Mouse (Mus musculus): Measurements from ENCODE around the gene Pml. TPM values are rescaled to one million over a fixed set of nuclear protein-coding genes. Genes with fewer than 3 reads are reported as not detected.
A peak's percentile ranks its signal among the peaks of the same experiment; 100 is the strongest.
"Not testable (repeated sequence)": the region's sequence is repeated elsewhere in the genome, so short reads cannot be mapped to it uniquely, and the experiment has no call there.

Pml gene
- polyA plus RNA-seq, 1 experiment = 28.7 TPM

DNA sequence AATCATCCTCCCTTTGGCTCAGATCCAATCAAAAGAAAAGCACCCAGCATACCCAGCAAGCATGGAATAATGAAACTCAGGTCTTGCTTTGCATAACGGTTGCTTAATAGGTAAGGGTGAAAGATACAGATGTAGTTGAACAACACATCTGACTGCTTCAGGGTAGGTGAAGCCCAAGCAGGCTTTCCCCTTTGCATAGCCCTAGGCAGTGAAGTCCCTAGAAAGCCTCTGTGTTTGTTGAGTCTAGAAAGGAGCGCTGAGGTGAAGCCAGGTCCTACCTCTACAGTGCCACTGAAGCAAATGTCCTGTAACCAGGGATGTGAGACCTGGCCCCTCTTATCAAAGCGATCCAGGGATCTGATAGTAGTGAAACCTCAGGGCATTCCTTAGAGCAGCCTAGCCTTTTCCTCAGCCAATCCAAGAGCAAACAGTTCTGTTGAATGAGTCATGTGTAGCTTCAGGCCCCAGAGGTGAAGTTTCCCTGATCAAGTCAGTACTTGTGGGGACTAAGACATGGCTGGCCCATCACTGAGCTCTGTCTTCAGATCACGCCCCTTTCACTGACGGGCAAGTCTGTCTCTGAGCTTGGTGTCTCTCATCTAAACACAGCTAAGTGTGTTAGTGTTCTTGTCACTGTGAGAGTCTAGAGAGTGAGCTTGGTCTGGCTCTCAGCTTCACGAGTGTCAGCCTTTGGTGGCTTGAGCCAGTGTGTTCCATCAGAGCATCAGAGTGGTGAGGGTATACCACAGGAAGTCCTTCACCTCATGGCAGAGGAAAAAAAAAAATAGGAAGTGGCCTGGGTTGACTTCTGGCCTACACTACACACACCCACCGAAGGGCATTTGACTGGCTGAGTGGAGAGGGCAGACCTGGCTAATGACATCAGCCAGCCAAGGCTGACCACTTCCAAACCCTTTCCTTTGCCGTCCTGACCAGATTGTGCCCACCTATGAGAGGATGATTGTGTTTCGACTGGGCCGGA, 6.4 kb upstream of the Pml start:
- H3K9me3 ChIP-seq = no peaks in the 10 kb centered on the region
- peaks cover 45% of the 10 kb centered on the region for H3K36me3 ChIP-seq (replicated peaks; ENCODE audit: low read length)
- H3K27me3 ChIP-seq (replicated peaks) = peaks cover 4% of the 10 kb centered on the region
- TF ChIP-seq GATA1 (IDR thresholded peaks at IDR 0.05; ENCODE audit: borderline replicate concordance, low read length) = no peak
- no peak for TF ChIP-seq FLI1 (IDR thresholded peaks at IDR 0.05; ENCODE audit: low read length)
- H3K4me3 ChIP-seq (replicated peaks) = no peak overlapping the region
- peaks cover 51% of the 10 kb centered on the region for H3K4me1 ChIP-seq

DNA sequence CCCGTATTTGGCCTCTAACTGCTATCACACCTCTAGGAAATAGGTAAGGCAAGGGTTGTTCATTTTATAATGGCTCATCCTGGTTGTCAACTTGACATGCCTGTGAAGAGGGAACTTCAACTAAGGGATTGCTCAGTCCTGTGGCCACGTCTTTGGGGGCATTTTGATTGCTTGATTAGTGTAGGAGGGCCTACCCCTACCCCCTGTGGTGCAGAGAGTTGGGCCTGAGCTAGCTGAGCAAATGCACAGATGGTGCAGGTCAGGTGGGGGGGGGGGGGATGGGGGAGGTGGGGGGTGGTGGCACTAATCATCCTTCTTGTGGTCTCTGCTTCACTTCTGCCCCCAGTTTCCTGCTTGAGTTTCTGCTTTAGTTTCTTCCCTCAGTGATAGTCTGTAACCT, 5.5 kb upstream of the Pml start:
- Histone ChIP-seq H3K9me3 (no peaks in the 10 kb centered on the region), H3K27me3 (replicated peaks) (peaks cover 3% of the 10 kb centered on the region), H3K4me1 (peaks cover 59% of the 10 kb centered on the region), H3K36me3 (replicated peaks; ENCODE audit: low read length) (peaks cover 38% of the 10 kb centered on the region), H3K4me3 (replicated peaks) (no peak overlapping the region)
- no peak for TF ChIP-seq FLI1 (IDR thresholded peaks at IDR 0.05; ENCODE audit: low read length)
- no peak for TF ChIP-seq GATA1 (IDR thresholded peaks at IDR 0.05; ENCODE audit: borderline replicate concordance, low read length)

DNA sequence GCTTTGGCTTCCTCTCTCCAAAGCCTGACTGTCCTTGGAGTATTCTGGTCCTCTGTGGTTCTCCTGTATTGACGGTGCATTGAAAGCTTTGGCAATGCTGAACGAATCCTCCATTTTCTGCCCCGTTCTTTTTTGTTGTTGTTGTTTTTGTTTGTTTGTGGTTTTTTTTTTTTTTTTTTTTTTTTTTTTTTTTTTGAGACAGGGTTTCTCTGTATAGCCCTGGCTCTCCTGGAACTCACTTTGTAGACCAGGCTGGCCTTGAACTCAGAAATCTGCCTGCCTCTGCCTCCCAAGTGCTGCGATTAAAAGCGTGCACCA, 4.2 kb upstream of the Pml start:
- not testable (repeated sequence) for H3K9me3 ChIP-seq; H3K27me3 ChIP-seq (replicated peaks)
- Histone ChIP-seq H3K4me3 (replicated peaks) (peak overlapping the region; percentile 92), H3K4me1 (peaks cover 64% of the 10 kb centered on the region), H3K36me3 (replicated peaks; ENCODE audit: low read length) (peaks cover 28% of the 10 kb centered on the region)

DNA sequence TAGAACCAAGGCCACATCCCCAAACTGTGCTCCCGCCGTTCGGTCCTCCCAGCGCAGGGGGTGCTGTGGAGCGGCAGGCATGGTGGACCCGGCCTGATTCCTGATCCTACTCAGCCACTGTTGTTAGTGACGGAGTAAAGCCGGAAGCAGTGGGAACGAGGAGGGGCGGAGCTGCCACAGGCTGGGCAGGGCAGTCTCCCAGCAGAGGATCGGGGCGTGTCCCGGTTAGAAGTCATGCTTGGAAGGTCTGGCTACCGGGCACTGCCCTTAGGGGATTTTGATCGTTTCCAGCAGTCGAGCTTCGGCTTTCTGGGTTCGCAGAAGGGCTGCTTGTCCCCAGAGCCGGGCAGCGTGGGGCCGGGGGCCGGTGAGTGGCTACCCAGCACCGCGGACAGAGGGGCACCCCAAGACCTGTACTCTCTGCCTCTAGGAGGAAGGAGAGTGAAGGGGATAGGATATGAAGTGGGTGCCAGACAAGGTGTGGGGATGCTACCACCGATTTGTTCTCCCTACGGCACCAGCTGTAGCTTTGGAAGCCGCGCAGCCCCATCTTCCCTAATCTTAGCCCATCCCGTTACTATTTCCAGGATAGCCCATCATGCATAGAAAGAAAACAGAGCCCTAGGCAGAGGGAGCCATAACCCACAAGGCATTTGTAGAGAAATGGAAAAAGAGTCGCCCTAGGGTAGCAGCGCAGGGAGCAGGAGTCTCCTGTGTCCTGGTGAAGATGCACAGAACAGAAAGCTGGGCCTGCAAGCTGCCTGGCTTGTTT, 3.6 kb upstream of the Pml start, which contains the start of gene Stoml1:
Gene Stoml1 (plus strand): TSS at position 132 of the 772 bp plus-strand sequence.
- TF ChIP-seq FLI1 (IDR thresholded peaks at IDR 0.05; ENCODE audit: low read length) (no peak), GATA1 (IDR thresholded peaks at IDR 0.05; ENCODE audit: borderline replicate concordance, low read length) (no peak)
- Histone ChIP-seq H3K4me1 (peaks cover 70% of the 10 kb centered on the region), H3K36me3 (replicated peaks; ENCODE audit: low read length) (peaks cover 23% of the 10 kb centered on the region)

DNA sequence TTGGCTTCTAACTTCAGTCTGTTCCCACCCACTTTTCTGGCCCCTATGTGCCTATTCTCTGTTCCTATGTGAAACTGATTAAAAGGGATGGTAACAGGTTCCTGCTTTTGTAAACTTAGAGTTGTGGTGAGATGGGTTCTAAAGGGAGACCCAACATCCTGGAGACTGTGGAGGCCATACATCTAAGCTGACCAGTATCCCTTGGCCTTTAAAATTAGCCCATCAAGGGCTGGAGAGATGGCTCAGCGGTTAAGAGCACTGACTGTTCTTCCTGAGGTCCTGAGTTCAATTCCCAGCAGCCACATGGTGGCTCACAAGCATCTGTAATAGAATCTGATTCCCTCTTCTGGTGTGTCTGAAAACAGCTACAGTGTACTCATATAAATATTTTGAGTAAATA, 1.1 kb upstream of the Pml start:
- not testable (repeated sequence) for H3K9me3 ChIP-seq; H3K36me3 ChIP-seq (replicated peaks; ENCODE audit: low read length); H3K4me3 ChIP-seq (replicated peaks); H3K27me3 ChIP-seq (replicated peaks)
- H3K4me1 ChIP-seq = peaks cover 81% of the 10 kb centered on the region

More for the DNA sequence above, 3.6 kb upstream of the Pml start, which contains the start of gene Stoml1:
- H3K27me3 ChIP-seq (replicated peaks) = no peaks in the 10 kb centered on the region
- H3K9me3 ChIP-seq = no peaks in the 10 kb centered on the region
- peak within 1 kb of the TSS; percentile 92 for H3K4me3 ChIP-seq (replicated peaks)

DNA sequence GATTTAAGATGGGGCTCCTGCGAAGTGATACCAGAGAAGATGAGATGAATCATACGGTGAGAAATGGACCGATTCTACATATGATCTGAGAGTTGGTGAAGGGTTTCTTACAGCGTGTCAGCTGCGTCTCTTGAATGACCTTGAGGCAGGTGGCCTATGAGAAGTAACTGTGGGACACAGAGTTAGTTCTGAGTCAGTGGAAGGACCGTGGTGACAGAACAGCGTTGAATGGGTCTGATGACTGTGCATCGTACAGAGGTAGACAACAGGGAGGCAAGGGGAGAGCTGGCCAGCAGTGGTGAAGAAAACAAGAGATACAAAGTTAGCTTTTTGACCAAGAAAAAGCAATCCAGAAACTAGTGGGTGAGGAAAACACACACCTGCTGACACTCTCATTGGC, 736 bp upstream of the Pml start:
- H3K9me3 ChIP-seq = no peaks in the 10 kb centered on the region
- H3K27me3 ChIP-seq (replicated peaks) = no peaks in the 10 kb centered on the region
- peaks cover 9% of the 10 kb centered on the region for H3K36me3 ChIP-seq (replicated peaks; ENCODE audit: low read length)
- H3K4me1 ChIP-seq = peaks cover 78% of the 10 kb centered on the region
- H3K4me3 ChIP-seq (replicated peaks) = peak overlapping the region; percentile 94
- no peak for TF ChIP-seq GATA1 (IDR thresholded peaks at IDR 0.05; ENCODE audit: borderline replicate concordance, low read length)
- TF ChIP-seq FLI1 (IDR thresholded peaks at IDR 0.05; ENCODE audit: low read length) = no peak

DNA sequence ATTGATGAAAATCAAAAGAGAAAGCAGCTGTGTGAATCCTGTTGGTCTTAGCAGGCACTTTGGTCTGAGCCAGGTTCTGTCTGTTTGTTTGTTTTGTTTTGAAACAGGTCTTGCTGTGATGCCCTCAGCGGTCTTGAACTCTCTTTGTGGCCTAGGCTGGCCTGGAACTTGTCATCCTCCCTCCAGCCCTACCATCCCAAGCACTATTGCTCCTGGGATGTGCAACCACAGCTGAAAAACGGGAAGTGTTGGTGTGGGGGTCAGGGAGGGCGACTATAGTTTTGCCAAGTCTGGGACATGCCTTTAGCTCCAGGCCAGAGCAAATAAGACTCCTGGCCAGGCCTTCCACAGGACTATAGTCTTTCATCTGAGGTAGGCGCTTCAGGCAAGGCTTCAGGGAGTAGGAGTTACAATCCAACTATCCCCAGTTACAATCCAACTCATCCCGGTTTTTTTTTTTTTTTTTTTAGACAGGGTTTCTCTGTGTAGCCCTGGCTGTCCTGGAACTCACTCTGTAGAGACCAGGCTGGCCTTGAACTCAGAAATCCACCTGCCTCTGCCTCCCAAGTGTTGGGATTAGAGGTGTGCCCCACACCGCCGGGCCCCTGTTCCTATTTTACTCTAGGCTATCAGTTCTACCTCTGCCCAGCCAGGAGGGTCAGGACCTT, 706 bp downstream of the Pml start:
- peaks cover 20% of the 10 kb centered on the region for H3K36me3 ChIP-seq (replicated peaks; ENCODE audit: low read length)
- TF ChIP-seq GATA1 (IDR thresholded peaks at IDR 0.05; ENCODE audit: borderline replicate concordance, low read length) = no peak
- no peak for TF ChIP-seq FLI1 (IDR thresholded peaks at IDR 0.05; ENCODE audit: low read length)
- peaks cover 77% of the 10 kb centered on the region for H3K4me1 ChIP-seq
- H3K27me3 ChIP-seq (replicated peaks) = no peaks in the 10 kb centered on the region
- H3K9me3 ChIP-seq = no peaks in the 10 kb centered on the region
- peak overlapping the region; percentile 94 for H3K4me3 ChIP-seq (replicated peaks)

DNA sequence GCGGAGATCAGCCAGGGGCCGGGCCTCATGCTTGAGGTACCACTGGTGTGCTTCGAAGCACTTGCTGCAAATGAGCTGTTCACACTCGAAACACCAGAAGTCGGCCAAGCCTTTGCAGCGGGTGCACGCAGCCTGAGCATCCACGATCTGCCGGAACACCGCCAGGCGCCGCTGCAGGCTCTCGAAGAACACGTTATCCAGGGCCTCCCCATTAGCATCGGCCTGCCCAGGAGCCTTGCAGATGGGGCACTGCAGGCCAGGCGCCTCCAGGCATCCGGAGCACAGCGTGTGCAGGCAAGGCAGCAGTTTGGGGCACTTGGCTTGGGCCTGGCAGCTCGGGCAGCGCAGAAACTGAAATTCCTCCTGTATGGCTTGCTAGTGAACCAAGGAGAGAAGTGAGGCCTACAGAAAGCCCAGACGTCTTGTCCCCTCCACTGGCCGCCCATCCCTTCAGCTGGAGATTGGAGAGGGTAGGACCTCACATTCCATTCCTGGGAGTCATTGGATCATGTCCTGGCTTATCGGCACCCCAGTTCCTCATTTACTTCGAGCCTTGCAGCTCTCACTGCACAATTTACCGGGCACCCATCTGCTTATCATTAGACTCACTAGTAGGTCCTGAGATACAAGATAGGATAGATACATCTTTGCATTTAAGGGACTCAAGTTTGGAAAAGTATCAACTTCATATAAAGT, 2.4 kb downstream of the Pml start:
- H3K4me1 ChIP-seq = peaks cover 78% of the 10 kb centered on the region
- H3K9me3 ChIP-seq = no peaks in the 10 kb centered on the region
- peak overlapping the region; percentile 90 for H3K4me3 ChIP-seq (replicated peaks)
- H3K27me3 ChIP-seq (replicated peaks) = no peaks in the 10 kb centered on the region
- H3K36me3 ChIP-seq (replicated peaks; ENCODE audit: low read length) = peaks cover 37% of the 10 kb centered on the region
- TF ChIP-seq GATA1 (IDR thresholded peaks at IDR 0.05; ENCODE audit: borderline replicate concordance, low read length) (no peak), FLI1 (IDR thresholded peaks at IDR 0.05; ENCODE audit: low read length) (no peak)

DNA sequence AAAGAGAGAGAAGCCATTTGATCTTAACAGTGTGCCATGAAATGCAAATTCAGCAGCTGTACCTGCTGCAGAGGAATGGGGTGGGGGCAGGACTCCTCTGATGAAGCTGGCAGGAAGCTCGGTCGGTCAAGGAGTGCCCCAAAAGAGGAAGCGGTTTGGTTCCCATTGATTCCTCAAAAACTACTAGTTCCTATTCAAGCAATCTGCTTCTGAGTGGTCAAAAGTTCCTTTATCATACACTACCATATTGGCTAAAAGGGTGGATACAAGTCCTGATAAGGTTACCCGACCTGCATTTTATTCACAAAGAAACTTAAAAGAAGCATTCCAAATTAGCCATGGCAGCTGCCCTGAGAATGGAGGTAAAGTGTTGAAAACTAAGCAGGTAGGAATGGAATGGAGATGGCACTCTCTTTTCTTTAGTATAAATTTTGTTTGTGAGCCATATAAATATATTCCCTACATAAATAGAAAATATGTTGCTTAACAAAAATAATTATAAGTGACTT, 3.4 kb downstream of the Pml start:
- Histone ChIP-seq H3K27me3 (replicated peaks) (no peaks in the 10 kb centered on the region), H3K4me1 (peaks cover 85% of the 10 kb centered on the region), H3K4me3 (replicated peaks) (peak overlapping the region; percentile 56), H3K9me3 (no peaks in the 10 kb centered on the region), H3K36me3 (replicated peaks; ENCODE audit: low read length) (peaks cover 47% of the 10 kb centered on the region)
- TF ChIP-seq FLI1 (IDR thresholded peaks at IDR 0.05; ENCODE audit: low read length) (no peak), GATA1 (IDR thresholded peaks at IDR 0.05; ENCODE audit: borderline replicate concordance, low read length) (no peak)
